Mouse (Mus musculus) inflammation-experienced regulatory T-cells, adult 6 months (primary cell): ENCODE measurements around the gene Kbtbd4. TPM values are rescaled to one million over a fixed set of nuclear protein-coding genes. Genes with fewer than 3 reads are reported as not detected.
A peak's percentile ranks its signal among the peaks of the same experiment; 100 is the strongest.
"Not testable (repeated sequence)": the region's sequence is repeated elsewhere in the genome, so short reads cannot be mapped to it uniquely, and the experiment has no call there.

Experiments used
- ATAC-seq: one replicate; pipeline ENCODE4 v1.8.0; 2017
- polyA plus RNA-seq, 3 experiments: library from polyadenylated mRNA; unstranded; fragments of 100-300 nt; shearing (Covaris generic); gene quantifications; one replicate each; pipeline ENCODE4 v1.2.1; 2017

Gene Kbtbd4
- 10 to 100 TPM; 44.8 to 51.0 (median 45.0) TPM for polyA plus RNA-seq

- peak; percentile 96 for ATAC-seq
Observed at GRCm38 (mm10) chr2:90904076-90904855, at the start of gene Kbtbd4, which contains the start of gene Ndufs3. TSS of gene Kbtbd4 (plus strand) at chr2:90904740. TSS of gene Ndufs3 (minus strand) at chr2:90904827.

DNA sequence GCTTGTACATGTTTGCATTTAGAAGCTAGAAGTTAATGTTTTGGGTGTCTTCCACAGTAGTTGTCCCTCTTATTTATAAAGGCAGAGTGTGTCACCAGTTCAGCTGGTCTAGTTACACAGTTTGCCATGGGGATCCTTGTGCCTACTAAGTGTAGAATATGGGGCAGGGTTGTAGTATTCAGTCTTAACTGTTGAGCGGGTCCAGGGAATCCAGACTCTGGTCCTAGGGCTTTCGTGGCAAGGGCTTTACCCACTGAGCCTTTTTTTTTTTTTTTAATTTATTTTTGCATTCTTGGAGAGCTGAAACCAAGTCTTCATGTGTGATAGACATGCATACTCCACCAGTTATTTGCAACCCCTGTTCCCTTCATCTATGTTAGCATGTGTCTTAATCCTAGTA lies 43.1 kb upstream of the Kbtbd4 start:
- no peak for ATAC-seq

GRCm38 (mm10) chr2:90864184-90864583 lies 40.4 kb upstream of the Kbtbd4 start:
- ATAC-seq, result no peak

- peak; percentile 72 for ATAC-seq
Observed at GRCm38 (mm10) chr2:90866524-90866923, 38.0 kb upstream of the Kbtbd4 start.

DNA sequence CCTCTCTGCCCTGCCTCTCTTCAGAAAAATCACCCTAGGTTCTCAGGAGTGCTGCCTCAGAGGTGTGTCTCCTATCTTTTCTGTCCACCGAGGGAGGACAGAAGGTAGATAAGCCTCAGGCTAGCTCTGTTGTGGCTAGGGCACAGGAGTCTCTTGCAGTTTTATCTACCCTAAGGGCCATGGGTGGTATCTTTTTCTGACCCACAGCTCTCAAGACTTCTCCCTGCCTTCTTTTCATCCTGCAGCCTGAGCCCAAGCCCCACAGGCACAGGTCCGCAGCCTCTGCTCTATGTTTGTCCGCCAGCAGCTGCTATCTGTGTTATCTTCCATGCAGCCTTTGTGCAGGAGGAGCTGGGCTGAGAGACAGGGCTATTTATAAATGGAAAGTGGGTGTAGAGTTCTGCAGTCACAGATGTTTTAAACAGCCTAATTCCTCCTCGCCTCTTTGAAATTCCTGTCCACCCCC lies 34.4 kb upstream of the Kbtbd4 start:
- ATAC-seq, result no peak

DNA sequence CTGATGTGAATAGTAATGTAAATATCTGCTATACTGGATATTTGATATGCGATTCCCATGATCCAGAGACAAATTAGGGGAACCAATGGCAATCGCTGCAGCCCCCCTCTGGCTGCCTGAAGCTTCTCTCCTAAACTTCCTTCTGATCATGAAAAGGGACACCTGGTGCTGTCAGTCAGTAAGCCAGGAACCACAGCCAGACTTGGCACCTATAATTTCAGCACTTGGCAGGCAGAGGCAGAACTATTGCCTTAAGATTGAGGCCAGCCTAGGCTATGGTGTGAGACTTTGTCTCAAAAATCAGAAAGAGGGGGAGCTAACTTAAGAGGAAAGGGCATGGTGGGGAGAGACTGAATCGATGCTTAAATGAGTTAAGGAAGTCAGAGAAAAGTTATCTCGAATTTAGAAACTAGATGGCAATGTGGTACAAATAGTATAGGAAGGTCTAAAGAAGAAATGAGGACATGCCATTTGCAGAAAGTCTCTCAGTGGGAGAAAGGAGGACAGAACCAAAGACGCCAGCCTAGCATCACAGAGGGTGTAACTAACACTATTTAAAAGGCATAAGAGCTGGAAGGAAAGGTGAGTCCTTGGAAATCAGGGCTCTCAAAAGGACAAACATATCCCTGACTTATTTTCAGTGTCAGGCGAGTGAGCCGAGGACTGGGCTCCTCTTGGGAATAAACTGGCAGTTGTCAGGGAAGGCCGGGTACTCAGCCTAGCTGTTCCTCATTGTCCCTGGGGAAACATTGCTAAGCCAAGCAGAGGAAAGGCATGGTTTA lies 33.2 kb upstream of the Kbtbd4 start:
- ATAC-seq, result no peak

DNA sequence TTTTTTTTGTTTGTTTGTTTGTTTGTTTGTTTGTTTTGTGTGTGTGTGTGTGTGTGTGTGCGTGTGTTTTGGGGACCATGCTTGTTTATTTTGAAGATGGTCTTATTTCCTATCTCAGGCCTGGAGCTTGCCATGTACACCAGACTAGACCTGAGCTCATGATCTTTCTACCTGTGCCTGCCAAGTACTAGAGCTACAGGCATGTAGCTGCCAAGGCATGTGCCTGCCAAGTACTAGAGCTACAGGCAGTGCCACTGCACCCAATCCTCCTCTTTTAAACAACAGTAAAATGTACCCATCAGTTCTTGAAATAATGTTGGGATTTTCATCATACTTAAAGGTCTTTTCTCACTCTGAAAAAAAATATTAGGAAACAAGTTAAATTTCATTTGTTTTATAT lies 30.5 kb upstream of the Kbtbd4 start:
- no peak for ATAC-seq

GRCm38 (mm10) chr2:90875239-90875638 lies 29.3 kb upstream of the Kbtbd4 start:
- no peak for ATAC-seq

- ATAC-seq, result no peak
Observed at GRCm38 (mm10) chr2:90877584-90878259, 26.8 kb upstream of the Kbtbd4 start.

GRCm38 (mm10) chr2:90879419-90879818 lies 25.1 kb upstream of the Kbtbd4 start:
- no peak for ATAC-seq

GRCm38 (mm10) chr2:90880144-90880785 lies 24.3 kb upstream of the Kbtbd4 start:
- ATAC-seq, result no peak

GRCm38 (mm10) chr2:90881824-90882223 lies 22.7 kb upstream of the Kbtbd4 start:
- no peak for ATAC-seq

DNA sequence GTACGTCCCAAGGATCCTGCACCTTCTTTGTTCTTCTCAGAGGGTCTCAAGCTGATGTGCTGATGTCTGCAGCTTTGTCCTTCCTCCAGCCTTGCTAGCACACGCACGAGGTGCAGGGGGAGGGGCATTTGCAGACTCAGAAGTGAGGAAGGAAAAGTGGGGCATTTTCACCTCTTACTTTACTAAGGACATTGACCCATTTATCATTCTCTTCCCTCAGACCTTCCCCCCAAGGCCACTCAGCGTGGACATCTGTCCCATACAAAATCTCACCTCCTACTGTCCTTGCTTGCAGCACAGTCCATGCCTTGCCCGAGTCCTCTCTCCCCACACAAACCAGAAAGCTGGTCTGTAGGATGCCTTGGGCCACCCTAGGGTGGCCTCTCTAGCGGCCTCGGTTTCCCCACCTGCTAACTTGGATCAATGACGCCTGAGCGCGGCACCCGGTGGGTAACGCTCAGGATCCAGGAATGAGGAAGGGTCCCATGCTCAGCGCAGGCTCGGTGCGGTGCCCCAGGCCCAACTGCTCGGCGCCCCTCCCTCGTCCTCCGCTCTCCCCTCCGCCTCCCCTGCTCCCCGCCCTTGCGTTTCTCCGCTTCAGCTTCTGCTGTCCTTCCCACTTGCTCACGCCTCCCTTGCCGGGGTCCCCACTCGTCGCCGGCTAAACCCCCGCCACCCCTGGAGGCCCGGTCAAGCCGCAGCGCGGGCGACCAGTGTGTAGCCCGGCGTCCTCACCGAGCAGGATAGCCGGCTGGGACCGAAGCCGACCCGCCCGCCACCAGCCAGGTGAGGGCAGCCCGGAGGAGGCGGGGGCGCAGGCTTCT lies 19.1 kb upstream of the Kbtbd4 start, which contains the start of gene C1qtnf4:
Gene C1qtnf4, plus strand, starts transcription at position 643 of the 824 bp plus-strand sequence.
- ATAC-seq, result no peak

GRCm38 (mm10) chr2:90886436-90886835 lies 18.1 kb upstream of the Kbtbd4 start:
- ATAC-seq, result no peak

DNA sequence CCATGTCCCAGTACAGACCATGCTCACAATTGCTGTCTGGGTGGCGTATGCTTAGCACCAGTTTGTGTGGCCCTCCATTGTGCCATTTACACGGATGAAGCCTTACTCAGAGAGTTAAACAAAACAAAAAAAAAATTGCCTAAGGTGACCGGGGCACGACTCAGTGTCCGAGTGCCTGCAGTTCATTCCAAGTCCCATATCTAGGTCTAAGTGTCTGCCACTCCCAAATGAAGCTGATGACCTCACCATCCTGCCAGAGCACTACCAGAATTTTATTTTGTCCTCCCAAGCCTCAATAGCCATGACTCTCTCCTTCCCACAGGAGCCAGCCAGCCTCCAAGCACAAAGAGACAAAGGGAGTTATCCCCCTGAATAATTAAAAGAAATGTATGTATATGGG lies 16.9 kb upstream of the Kbtbd4 start:
- ATAC-seq, result no peak

GRCm38 (mm10) chr2:90889550-90890548 lies 14.7 kb upstream of the Kbtbd4 start:
- ATAC-seq, result peak; percentile 81

DNA sequence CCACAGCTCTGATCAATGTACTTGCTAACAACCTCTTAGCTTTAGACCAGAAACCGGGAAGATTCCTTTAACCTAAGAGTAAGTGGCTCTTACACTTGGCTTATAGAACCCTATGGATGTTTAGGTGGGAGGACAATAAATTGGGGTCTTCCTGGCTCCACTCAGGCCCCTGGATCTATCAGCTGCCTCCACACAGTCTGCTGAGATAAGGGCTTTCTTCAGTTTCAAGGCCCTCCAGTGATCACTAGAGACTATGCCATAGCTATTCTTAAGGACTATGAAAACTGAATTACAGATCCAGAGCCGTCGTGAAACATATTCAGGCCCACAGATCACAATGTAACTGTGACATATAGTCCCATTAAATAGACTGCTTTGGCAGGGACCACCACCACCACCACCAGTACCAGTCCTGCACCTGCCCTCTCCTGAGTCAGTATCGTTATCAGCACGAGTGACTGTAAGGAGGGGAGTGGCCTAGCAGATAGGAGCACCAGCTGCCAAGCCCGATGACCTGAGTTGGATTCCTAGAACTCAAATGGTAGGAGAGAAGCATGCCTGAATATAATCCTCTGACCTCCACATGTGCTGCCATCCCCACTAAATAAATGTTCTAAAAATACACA lies 10.8 kb upstream of the Kbtbd4 start:
- no peak for ATAC-seq

- ATAC-seq, result not testable (repeated sequence)
Observed at GRCm38 (mm10) chr2:90894299-90894677, 10.3 kb upstream of the Kbtbd4 start.

GRCm38 (mm10) chr2:90903398-90903797 lies 1.1 kb upstream of the Kbtbd4 start:
- no peak for ATAC-seq

GRCm38 (mm10) chr2:90904856-90905224 lies 300 bp downstream of the Kbtbd4 start:
- ATAC-seq, result no peak
